Mouse (Mus musculus) heart, adult 9 months (tissue): ENCODE data around the gene Tbc1d8.

ENCODE experiments used
- DNase-seq, 2 experiments: peaks; one replicate each; pipeline ENCODE4 v3.0.0; 2022; ENCODE audit warnings: low spot score in 2 of 2

The Tbc1d8 gene

GRCm38 (mm10) chr1:39478057-39478895 lies at the start of gene Tbc1d8:
Gene Tbc1d8, minus strand, starts transcription at chr1:39478755.
- DNase-seq: peak; percentile 84 to 92

- no peak for DNase-seq
Measured at GRCm38 (mm10) chr1:39528319-39528718, 49.8 kb upstream of the Tbc1d8 start.

- peak; percentile 29 to 37 for DNase-seq
Measured at GRCm38 (mm10) chr1:39527432-39527831, 48.9 kb upstream of the Tbc1d8 start.

GRCm38 (mm10) chr1:39526371-39527167 lies 48.0 kb upstream of the Tbc1d8 start:
- no peak for DNase-seq

GRCm38 (mm10) chr1:39525763-39526162 lies 47.2 kb upstream of the Tbc1d8 start:
- peak in 1 of 2 experiments; percentile 32 for DNase-seq

- DNase-seq: peak; percentile 24 to 25
Measured at GRCm38 (mm10) chr1:39522519-39522918, 44.0 kb upstream of the Tbc1d8 start.

GRCm38 (mm10) chr1:39521326-39521725 lies 42.8 kb upstream of the Tbc1d8 start:
- DNase-seq: no peak

- DNase-seq: no peak
Measured at GRCm38 (mm10) chr1:39515303-39515991, 36.9 kb upstream of the Tbc1d8 start.

- DNase-seq: no peak
Measured at GRCm38 (mm10) chr1:39512183-39512582, 33.6 kb upstream of the Tbc1d8 start.

- DNase-seq: no peak
Measured at GRCm38 (mm10) chr1:39511775-39512174, 33.2 kb upstream of the Tbc1d8 start.

- DNase-seq: no peak
Measured at GRCm38 (mm10) chr1:39505600-39505999, 27.0 kb upstream of the Tbc1d8 start.

- DNase-seq: peak in 1 of 2 experiments; percentile 15
Measured at GRCm38 (mm10) chr1:39504261-39504660, 25.7 kb upstream of the Tbc1d8 start.

- peak in 1 of 2 experiments; percentile 26 for DNase-seq
Measured at GRCm38 (mm10) chr1:39502817-39503633, 24.5 kb upstream of the Tbc1d8 start.

GRCm38 (mm10) chr1:39499485-39499941 lies 21.0 kb upstream of the Tbc1d8 start:
- DNase-seq: no peak

- DNase-seq: no peak
Measured at GRCm38 (mm10) chr1:39497748-39498147, 19.2 kb upstream of the Tbc1d8 start.

- DNase-seq: no peak
Measured at GRCm38 (mm10) chr1:39496995-39497394, 18.4 kb upstream of the Tbc1d8 start.

- DNase-seq: no peak
Measured at GRCm38 (mm10) chr1:39493664-39494063, 15.1 kb upstream of the Tbc1d8 start.

- DNase-seq: no peak
Measured at GRCm38 (mm10) chr1:39493165-39493564, 14.6 kb upstream of the Tbc1d8 start.

- DNase-seq: no peak
Measured at GRCm38 (mm10) chr1:39487370-39487769, 8.8 kb upstream of the Tbc1d8 start.

- DNase-seq: no peak
Measured at GRCm38 (mm10) chr1:39482115-39482815, 3.7 kb upstream of the Tbc1d8 start.
